Mouse (Mus musculus) cerebellum, adult 2 months (tissue): ENCODE results near the gene 3110040M04Rik.
"Not testable (repeated sequence)": the region's sequence is repeated elsewhere in the genome, so short reads cannot be mapped to it uniquely, and the experiment has no call there.

Experiments used
- CTCF ChIP-seq: fragments of 200-500 bp; IDR thresholded peaks from 2 replicates; pipeline ENCODE4 v1.5.1; 2011; ENCODE audit warnings: low read depth, mild to moderate bottlenecking, control low read depth, low read length, moderate library complexity, borderline replicate concordance; ENCODE audit not compliant: insufficient read depth
- POLR2A ChIP-seq: fragments of 200-500 bp; IDR thresholded peaks from 2 replicates; pipeline ENCODE4 v1.6.1; 2011; ENCODE audit warnings: low read length, control low read depth, borderline replicate concordance; ENCODE audit not compliant: insufficient read depth

DNA sequence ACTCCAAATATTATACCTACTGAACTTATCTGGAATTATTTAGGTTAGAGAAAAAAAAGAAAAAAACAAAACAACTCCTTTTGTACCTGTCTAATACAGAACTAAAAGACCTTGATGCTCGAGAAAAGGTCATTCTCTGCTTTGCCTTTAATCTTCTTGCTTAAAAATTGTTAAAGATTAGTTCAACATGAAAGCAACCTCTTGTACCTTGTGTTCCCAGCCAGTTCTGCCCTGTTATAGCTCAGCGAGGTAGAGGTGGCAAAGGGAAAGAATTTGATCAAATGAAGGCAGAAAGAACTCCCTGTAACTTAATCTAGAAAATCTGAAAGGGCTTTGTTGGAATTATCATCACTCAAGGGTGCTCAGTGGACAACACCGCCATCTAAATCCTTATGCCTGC, 17.7 kb upstream of the 3110040M04Rik start:
- TF ChIP-seq POLR2A, CTCF: not testable (repeated sequence)
